Mouse (Mus musculus): ENCODE results near the gene Wnt10a.

GRCm38 (mm10) chr1:74774062-74774461, 17.3 kb upstream of the Wnt10a start:
- no peak for TF ChIP-seq SMC3 (IDR thresholded peaks at IDR 0.05; ENCODE audit: low read depth, low read length)
- TF ChIP-seq POLR2A (IDR thresholded peaks at IDR 0.05; ENCODE audit: low read depth, low read length): no peak
- no peak for TF ChIP-seq CTCF (conservative IDR thresholded peaks at IDR 0.05 in 1 of 2, IDR thresholded peaks at IDR 0.05 in 1 of 2; ENCODE audit: low read depth in 2 of 2, low read length in 2 of 2)
- TF ChIP-seq RAD21 (IDR thresholded peaks at IDR 0.05; ENCODE audit: low read depth, low read length): no peak
- TF ChIP-seq ZKSCAN1 (IDR thresholded peaks at IDR 0.05; ENCODE audit: borderline replicate concordance, low read depth, low read length): no peak
- no peak for TF ChIP-seq PAX5 (IDR thresholded peaks at IDR 0.05; ENCODE audit: low read length)
- no peak for TF ChIP-seq BHLHE40 (IDR thresholded peaks at IDR 0.05; ENCODE audit: low read depth, low read length)
- no peak for TF ChIP-seq ZNF384 (IDR thresholded peaks at IDR 0.05; ENCODE audit: low read depth, low read length)
- TF ChIP-seq RCOR1 (conservative IDR thresholded peaks at IDR 0.05; ENCODE audit: low read depth, low read length): no peak
- no peak for TF ChIP-seq CHD2 (IDR thresholded peaks at IDR 0.05; ENCODE audit: low read length)

All from CH12.LX (cell line).